Mouse (Mus musculus): ENCODE data around the gene Cmtm2b. TPM values are rescaled to one million over a fixed set of nuclear protein-coding genes. Genes with fewer than 3 reads are reported as not detected.

The Cmtm2b gene
- polyA plus RNA-seq (2015; fragmentation: Nextera tagmentation; extraction: Ambion mirVana), result not detected in 2 replicates

GRCm38 (mm10) chr8:104321930-104322329 is at the start of gene Cmtm2b:
Gene Cmtm2b, plus strand, starts transcription at chr8:104322230.

DNA sequence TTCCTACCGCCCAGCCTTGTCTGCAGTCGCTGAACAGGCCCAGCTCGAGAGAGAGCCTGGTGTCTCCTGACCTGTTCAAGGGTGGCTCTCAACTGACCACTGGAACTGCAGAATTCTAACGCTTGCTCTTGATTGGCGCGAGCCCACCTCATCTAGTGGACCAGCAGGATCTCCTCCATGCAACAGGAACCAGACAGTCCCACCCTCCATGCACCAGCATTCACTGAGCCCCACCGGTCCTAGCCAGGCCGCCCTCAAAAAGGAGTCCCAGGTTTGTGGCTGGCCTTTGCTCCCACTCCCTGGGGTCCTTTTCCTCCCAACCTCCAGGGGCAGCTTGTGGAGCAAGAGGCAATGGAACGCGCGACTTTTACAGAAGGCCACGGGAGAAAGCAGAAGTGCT is 28.9 kb upstream of the Cmtm2b start, which contains the start of gene Cmtm2a:
Gene Cmtm2a, minus strand, starts transcription at position 101 of the 400 bp plus-strand sequence.

DNA sequence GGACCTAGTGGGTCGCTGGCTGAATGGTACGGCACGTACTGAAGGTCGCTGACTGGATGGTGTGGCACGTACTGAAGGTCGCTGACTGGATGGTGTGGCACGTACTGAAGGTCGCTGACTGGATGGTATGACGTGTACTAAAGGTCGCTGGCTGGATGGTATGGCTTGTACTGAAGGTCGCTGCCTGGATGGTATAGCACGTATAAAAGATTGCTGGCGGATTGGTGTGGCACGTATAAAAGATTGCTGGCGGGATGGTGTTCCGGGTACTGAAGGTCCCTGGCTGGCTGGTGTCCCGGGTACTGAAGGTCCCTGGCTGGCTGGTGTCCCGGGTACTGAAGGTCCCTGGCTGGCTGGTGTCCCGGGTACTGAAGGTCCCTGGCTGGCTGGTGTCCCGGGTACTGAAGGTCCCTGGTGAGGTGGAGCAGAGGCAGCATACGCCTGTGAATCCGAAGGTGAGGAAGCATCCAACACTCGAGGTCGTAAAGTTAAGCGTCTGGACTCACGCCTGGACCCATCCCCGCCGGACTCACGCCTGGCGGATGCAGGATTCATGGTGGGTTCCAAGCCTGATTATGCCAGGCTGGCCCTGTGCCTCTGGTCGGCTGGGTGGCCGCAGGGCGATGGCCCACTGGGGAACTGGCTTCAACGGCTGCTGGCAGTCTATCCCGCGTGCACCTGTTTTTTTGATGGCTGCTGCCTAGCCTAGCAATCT is 12.4 kb upstream of the Cmtm2b start, which contains the start of the genes Gm45711 and Cmtm1:
Gene Gm45711, minus strand, starts transcription at position 641 of the 715 bp plus-strand sequence.
Gene Cmtm1, minus strand, starts transcription at position 705 of the 715 bp plus-strand sequence.

DNA sequence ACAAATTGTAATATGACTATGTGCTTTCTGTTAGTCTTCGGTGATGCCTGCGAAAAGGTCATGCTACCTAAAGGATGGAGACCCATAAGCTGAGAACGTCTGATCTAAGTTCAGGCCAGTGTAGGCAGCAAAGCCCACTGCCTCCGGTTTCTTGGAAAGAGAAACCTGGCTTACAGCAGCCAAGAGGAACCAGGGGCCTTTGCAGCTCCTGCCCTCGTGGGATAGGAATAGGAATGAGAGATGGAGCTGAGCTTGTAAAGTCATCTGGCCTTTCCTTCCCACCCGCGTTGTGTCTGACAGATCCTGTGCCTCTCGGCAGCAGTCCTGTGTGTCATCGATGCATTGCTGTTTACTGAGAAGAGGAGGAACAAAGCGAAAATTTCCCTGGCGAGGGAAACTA is 763 bp upstream of the Cmtm2b start, which contains the start of gene Gm11020:
Gene Gm11020, plus strand, starts transcription at position 301 of the 400 bp plus-strand sequence.

DNA sequence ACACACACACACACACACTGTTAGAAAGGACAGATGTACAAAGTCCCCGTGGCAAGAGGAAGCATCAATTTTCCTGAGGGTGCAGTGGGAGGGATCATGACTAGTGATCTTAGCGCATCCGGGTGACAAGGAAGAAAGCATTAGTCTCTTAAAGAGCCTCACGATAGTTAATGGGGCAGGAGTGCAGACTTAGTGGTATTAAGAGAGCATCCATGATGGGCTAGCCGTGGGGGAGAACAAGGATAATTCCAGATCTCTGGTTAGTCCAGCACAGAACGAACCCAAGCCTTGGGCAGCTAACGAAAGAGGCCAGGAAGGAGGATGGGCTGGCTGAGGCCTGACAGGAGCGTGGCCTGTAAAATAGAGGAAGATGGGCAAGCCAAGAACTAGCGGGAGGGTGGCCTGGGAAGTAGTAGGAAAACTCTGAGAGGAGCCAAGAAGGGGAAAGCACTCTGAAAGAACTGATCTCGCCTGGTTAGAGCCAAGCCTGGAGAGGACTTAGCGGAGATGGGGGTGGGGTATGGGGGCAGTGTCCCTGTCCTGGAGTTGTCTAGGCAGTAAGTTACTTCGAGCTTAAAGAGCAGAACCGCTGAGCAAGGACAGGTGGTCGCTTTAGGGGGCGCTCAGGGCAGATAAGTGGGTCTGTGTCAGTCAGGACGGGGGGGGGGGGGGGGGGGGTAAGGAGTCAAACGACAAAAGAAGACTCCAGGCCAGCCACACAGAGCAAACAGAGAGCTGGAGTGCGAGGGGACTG is 17.4 kb downstream of the Cmtm2b start, which contains the start of gene Cmtm3:
Gene Cmtm3, plus strand, starts transcription at position 182 of the 754 bp plus-strand sequence.

Other genes with a start within 250 kb of the Cmtm2b start
- gene Cdh5, start 220.6 kb upstream of the Cmtm2b start, polyA plus RNA-seq (2015; fragmentation: Nextera tagmentation; extraction: Ambion mirVana), result 10.1 and 10.2 TPM in 2 replicates
- 18.3 and 18.5 TPM in 2 replicates for gene Bean1, start 151.8 kb upstream of the Cmtm2b start, polyA plus RNA-seq (2015; fragmentation: Nextera tagmentation; extraction: Ambion mirVana)
- gene Tk2, start 73.7 kb upstream of the Cmtm2b start, polyA plus RNA-seq (2015; fragmentation: Nextera tagmentation; extraction: Ambion mirVana), result 41.3 and 47.5 TPM in 2 replicates
- gene Cklf, start 71.4 kb upstream of the Cmtm2b start, polyA plus RNA-seq (2015; fragmentation: Nextera tagmentation; extraction: Ambion mirVana), result 34.6 and 35.5 TPM in 2 replicates
- not detected in 2 replicates for gene Cmtm2a, start 29.0 kb upstream of the Cmtm2b start, polyA plus RNA-seq (2015; fragmentation: Nextera tagmentation; extraction: Ambion mirVana)
- not detected in 2 replicates for gene Gm45711, start 12.1 kb upstream of the Cmtm2b start, polyA plus RNA-seq (2015; fragmentation: Nextera tagmentation; extraction: Ambion mirVana)
- gene Cmtm1, start 12.1 kb upstream of the Cmtm2b start, polyA plus RNA-seq (2015; fragmentation: Nextera tagmentation; extraction: Ambion mirVana), result not detected in 2 replicates
- gene Gm11020, start 663 bp upstream of the Cmtm2b start, polyA plus RNA-seq (2015; fragmentation: Nextera tagmentation; extraction: Ambion mirVana), result not detected in 2 replicates
- 42.9 and 43.7 TPM in 2 replicates for gene Cmtm3, start 17.2 kb downstream of the Cmtm2b start, polyA plus RNA-seq (2015; fragmentation: Nextera tagmentation; extraction: Ambion mirVana)
- 3.6 TPM in 2 replicates for gene Cmtm4, start 73.6 kb downstream of the Cmtm2b start, polyA plus RNA-seq (2015; fragmentation: Nextera tagmentation; extraction: Ambion mirVana)
- 64.4 and 64.5 TPM in 2 replicates for gene Dync1li2, start 120.8 kb downstream of the Cmtm2b start, polyA plus RNA-seq (2015; fragmentation: Nextera tagmentation; extraction: Ambion mirVana)
- 0.75 and 0.86 TPM in 2 replicates for gene Terb1, start 187.7 kb downstream of the Cmtm2b start, polyA plus RNA-seq (2015; fragmentation: Nextera tagmentation; extraction: Ambion mirVana)
- gene Nae1, start 212.4 kb downstream of the Cmtm2b start, polyA plus RNA-seq (2015; fragmentation: Nextera tagmentation; extraction: Ambion mirVana), result 80.8 and 85.7 TPM in 2 replicates
- 2.8 and 3.6 TPM in 2 replicates for gene Car7, start 212.5 kb downstream of the Cmtm2b start, polyA plus RNA-seq (2015; fragmentation: Nextera tagmentation; extraction: Ambion mirVana)